Mouse (Mus musculus): Measurements from ENCODE around the gene Lekr1.

DNA sequence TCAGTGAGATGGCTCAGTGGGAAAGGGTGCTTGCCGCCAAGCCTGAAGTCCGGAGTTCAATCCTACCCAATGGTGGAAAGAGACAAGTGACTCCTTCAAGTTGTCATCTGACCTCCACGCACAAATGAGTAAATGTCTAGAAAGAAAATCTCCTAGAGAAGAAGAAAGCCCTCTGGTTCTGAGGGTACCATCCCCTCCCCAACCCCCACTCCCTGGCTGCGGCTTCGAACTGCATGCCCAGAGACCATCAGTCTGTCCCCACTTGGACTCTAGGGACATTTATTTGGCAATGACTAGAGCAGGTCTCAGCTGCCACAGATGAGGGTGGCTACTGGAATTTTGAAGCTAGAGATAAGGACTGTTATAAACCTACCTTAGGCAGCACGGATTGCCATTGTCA lies 193.7 kb downstream of the Lekr1 start:
- TF ChIP-seq CTCF (IDR thresholded peaks at IDR 0.05; ENCODE audit: control insufficient read depth, insufficient read depth, insufficient read length) (no peak), CEBPB (IDR thresholded peaks at IDR 0.05; ENCODE audit: low read depth) (no peak), USF1 (IDR thresholded peaks at IDR 0.05; ENCODE audit: low read depth) (no peak), MAX (IDR thresholded peaks at IDR 0.05) (no peak), MYOG (IDR thresholded peaks at IDR 0.05; ENCODE audit: control insufficient read depth, extremely low read depth, insufficient read length) (no peak), MYOD1 (IDR thresholded peaks at IDR 0.05; ENCODE audit: control insufficient read depth, insufficient read length, low read depth) (no peak)

All from C2C12 (cell line).